Mouse (Mus musculus) heart, embryonic 12.5 days (tissue): ENCODE results near the gene Mms19. TPM values are rescaled to one million over a fixed set of nuclear protein-coding genes. Genes with fewer than 3 reads are reported as not detected.
A peak's percentile ranks its signal among the peaks of the same experiment; 100 is the strongest.

ENCODE experiments used
- ATAC-seq: fragments of 200-750 bp; cut with Nextera tagmentation; 2 replicates; pipeline ENCODE4 v1.8.0; 2017; ENCODE audit warnings: moderate TSS enrichment, moderate library complexity; ENCODE audit not compliant: insufficient number of reproducible peaks, low FRiP score
- H3K27ac ChIP-seq: fragments of 300-500 bp; sonication (generic); 2 replicates; pipeline ENCODE4 v1.5.1; 2016; ENCODE audit warnings: mild to moderate bottlenecking, moderate library complexity; ENCODE audit not compliant: poor library complexity, severe bottlenecking
- H3K27me3 ChIP-seq: fragments of 300-500 bp; sonication (generic); replicated peaks from 2 replicates; pipeline ENCODE4 v1.6.1; 2016; ENCODE audit warnings: mild to moderate bottlenecking, moderate library complexity
- H3K36me3 ChIP-seq: fragments of 300-500 bp; sonication (generic); 2 replicates; pipeline ENCODE4 v1.6.1; 2016; ENCODE audit warnings: mild to moderate bottlenecking, moderate library complexity
- H3K4me1 ChIP-seq: fragments of 300-500 bp; sonication (generic); replicated peaks from 2 replicates; pipeline ENCODE4 v1.6.1; 2016; ENCODE audit warnings: mild to moderate bottlenecking
- H3K4me2 ChIP-seq: fragments of 300-500 bp; sonication (generic); 2 replicates; pipeline ENCODE4 v1.6.1; 2016; ENCODE audit warnings: mild to moderate bottlenecking, moderate library complexity
- H3K4me3 ChIP-seq: fragments of 300-500 bp; sonication (generic); 2 replicates; pipeline ENCODE4 v1.5.1; 2016; ENCODE audit warnings: mild to moderate bottlenecking
- H3K9ac ChIP-seq: fragments of 300-500 bp; sonication (generic); 2 replicates; pipeline ENCODE4 v1.6.1; 2016; ENCODE audit warnings: mild to moderate bottlenecking, moderate library complexity
- H3K9me3 ChIP-seq: fragments of 300-500 bp; sonication (generic); replicated peaks from 2 replicates; pipeline ENCODE4 v1.6.1; 2016; ENCODE audit warnings: mild to moderate bottlenecking, moderate library complexity
- WGBS: fragments of 180-500 bp; shearing (Covaris S2); methylation state at CpG from one replicate; pipeline ENCODE4 v1.1.7; 2016; 5-methylcytosine and 5-hydroxymethylcytosine counted together
- polyA plus RNA-seq: library from polyadenylated mRNA; unstranded; fragments of >200 nt; fragmentation: Nextera tagmentation; extraction: Ambion mirVana; gene quantifications from 2 replicates; pipeline ENCODE4 v1.2.1, GENCODE M21; 2016

Gene Mms19
- 21.6 and 26.3 TPM in 2 replicates for polyA plus RNA-seq

GRCm38 (mm10) chr19:41980819-41981594 is at the start of gene Mms19:
Mms19 (minus strand) TSS chr19:41981157.
- Histone ChIP-seq H3K36me3 (no peaks in the 10 kb centered on the region), H3K4me2 (peak within 1 kb of the TSS; percentile 88), H3K9me3 (no peaks in the 10 kb centered on the region), H3K4me3 (peak within 1 kb of the TSS; percentile 68), H3K27ac (peak within 1 kb of the TSS; percentile 87), H3K4me1 (peaks cover 16% of the 10 kb centered on the region), H3K9ac (peak within 1 kb of the TSS; percentile 89), H3K27me3 (no peaks in the 10 kb centered on the region)
- peak; percentile 97 for ATAC-seq
- WGBS = under 1% methylated on average over 66 of the region's 68 CpGs

- no peak overlapping the region for H3K27ac ChIP-seq
- WGBS = 3% methylated on average over 5 of the region's 5 CpGs
Observed at GRCm38 (mm10) chr19:42026158-42026557, 45.2 kb upstream of the Mms19 start.

GRCm38 (mm10) chr19:42022542-42022848 is 41.5 kb upstream of the Mms19 start:
- Histone ChIP-seq H3K4me2 (no peak overlapping the region), H3K4me3 (no peak overlapping the region), H3K27me3 (no peaks in the 10 kb centered on the region), H3K9me3 (no peaks in the 10 kb centered on the region), H3K4me1 (peaks cover 48% of the 10 kb centered on the region), H3K27ac (0 out of 2 replicates have a peak overlapping the region, but pooled peaks have one; percentile 52), H3K36me3 (no peaks in the 10 kb centered on the region), H3K9ac (no peak overlapping the region)
- 73% methylated on average over 2 of the region's 2 CpGs for WGBS
- ATAC-seq = no peak

More at GRCm38 (mm10) chr19:42026158-42026557, 45.2 kb upstream of the Mms19 start:
- Histone ChIP-seq H3K4me2 (no peak overlapping the region), H3K4me3 (no peak overlapping the region), H3K27me3 (no peaks in the 10 kb centered on the region), H3K9me3 (no peaks in the 10 kb centered on the region), H3K36me3 (no peaks in the 10 kb centered on the region), H3K9ac (no peak overlapping the region), H3K4me1 (peaks cover 19% of the 10 kb centered on the region)
- ATAC-seq = no peak

GRCm38 (mm10) chr19:42021681-42022541 is 41.0 kb upstream of the Mms19 start:
- peaks cover 54% of the 10 kb centered on the region for H3K4me1 ChIP-seq
- no peaks in the 10 kb centered on the region for H3K9me3 ChIP-seq
- no peak overlapping the region for H3K9ac ChIP-seq
- no peak overlapping the region for H3K4me3 ChIP-seq
- no peak for ATAC-seq
- no peaks in the 10 kb centered on the region for H3K36me3 ChIP-seq
- no peaks in the 10 kb centered on the region for H3K27me3 ChIP-seq
- H3K4me2 ChIP-seq = no peak overlapping the region
- H3K27ac ChIP-seq = peak overlapping the region; percentile 52
- 69% methylated on average over 10 of the region's 10 CpGs for WGBS

- Histone ChIP-seq H3K4me2 (no peak overlapping the region), H3K4me1 (peaks cover 63% of the 10 kb centered on the region), H3K9ac (no peak overlapping the region), H3K27me3 (no peaks in the 10 kb centered on the region), H3K36me3 (no peaks in the 10 kb centered on the region), H3K9me3 (no peaks in the 10 kb centered on the region), H3K4me3 (no peak overlapping the region), H3K27ac (peak overlapping the region; percentile 85)
- no peak for ATAC-seq
- 26% methylated on average over 4 of the region's 4 CpGs for WGBS
Observed at GRCm38 (mm10) chr19:42019011-42019522, 38.1 kb upstream of the Mms19 start.

- WGBS = 46% methylated on average over 8 of the region's 8 CpGs
- Histone ChIP-seq H3K4me1 (peaks cover 58% of the 10 kb centered on the region), H3K27me3 (no peaks in the 10 kb centered on the region), H3K36me3 (no peaks in the 10 kb centered on the region), H3K4me2 (no peak overlapping the region), H3K4me3 (no peak overlapping the region), H3K27ac (peak overlapping the region; percentile 85), H3K9me3 (no peaks in the 10 kb centered on the region), H3K9ac (0 out of 2 replicates have a peak overlapping the region, but pooled peaks have one; percentile 26)
- ATAC-seq = no peak
Observed at GRCm38 (mm10) chr19:42017399-42018247, 36.7 kb upstream of the Mms19 start.

- peaks cover 51% of the 10 kb centered on the region for H3K4me1 ChIP-seq
- WGBS = 72% methylated on average over 5 of the region's 5 CpGs
- no peak overlapping the region for H3K4me3 ChIP-seq
- no peaks in the 10 kb centered on the region for H3K9me3 ChIP-seq
- peak overlapping the region; percentile 85 for H3K27ac ChIP-seq
- 0 out of 2 replicates have a peak, but pooled peaks have one; percentile 10 for ATAC-seq
- no peaks in the 10 kb centered on the region for H3K27me3 ChIP-seq
- peaks cover 4% of the 10 kb centered on the region; the same call in 1 of the 2 replicates for H3K36me3 ChIP-seq
- H3K9ac ChIP-seq = no peak overlapping the region
- no peak overlapping the region for H3K4me2 ChIP-seq
Observed at GRCm38 (mm10) chr19:42016840-42017239, 35.9 kb upstream of the Mms19 start.

GRCm38 (mm10) chr19:42016251-42016650 is 35.3 kb upstream of the Mms19 start:
- Histone ChIP-seq H3K27me3 (no peaks in the 10 kb centered on the region), H3K4me2 (no peak overlapping the region), H3K27ac (0 out of 2 replicates have a peak overlapping the region, but pooled peaks have one; percentile 85), H3K36me3 (peaks cover 10% of the 10 kb centered on the region; the same call in 1 of the 2 replicates), H3K4me1 (peaks cover 46% of the 10 kb centered on the region), H3K9me3 (no peaks in the 10 kb centered on the region), H3K4me3 (no peak overlapping the region), H3K9ac (no peak overlapping the region)
- 79% methylated on average over 4 of the region's 4 CpGs for WGBS
- no peak for ATAC-seq

GRCm38 (mm10) chr19:42015001-42015400 is 34.0 kb upstream of the Mms19 start:
- Histone ChIP-seq H3K4me2 (no peak overlapping the region), H3K4me1 (peaks cover 48% of the 10 kb centered on the region), H3K27me3 (no peaks in the 10 kb centered on the region), H3K9ac (no peak overlapping the region), H3K4me3 (no peak overlapping the region), H3K27ac (no peak overlapping the region), H3K36me3 (peaks cover 10% of the 10 kb centered on the region; the same call in 1 of the 2 replicates), H3K9me3 (no peaks in the 10 kb centered on the region)
- 72% methylated on average over 6 of the region's 6 CpGs for WGBS
- no peak for ATAC-seq

GRCm38 (mm10) chr19:42014231-42014825 is 33.4 kb upstream of the Mms19 start:
- no peak overlapping the region for H3K27ac ChIP-seq
- H3K27me3 ChIP-seq = no peaks in the 10 kb centered on the region
- ATAC-seq = no peak
- H3K36me3 ChIP-seq = peaks cover 10% of the 10 kb centered on the region; the same call in 1 of the 2 replicates
- H3K9ac ChIP-seq = no peak overlapping the region
- WGBS = 84% methylated on average over 3 of the region's 3 CpGs
- H3K9me3 ChIP-seq = no peaks in the 10 kb centered on the region
- no peak overlapping the region for H3K4me3 ChIP-seq
- no peak overlapping the region for H3K4me2 ChIP-seq
- H3K4me1 ChIP-seq = peaks cover 44% of the 10 kb centered on the region
